Mouse (Mus musculus) neural tube, embryonic 11.5 days (tissue): Measurements from ENCODE around the gene Ccdc6. TPM values are rescaled to one million over a fixed set of nuclear protein-coding genes. Genes with fewer than 3 reads are reported as not detected.

ENCODE experiments used
- ATAC-seq: fragments of 200-750 bp; cut with Nextera tagmentation; 2 replicates; pipeline ENCODE4 v1.8.0; 2017; ENCODE audit warnings: moderate number of reproducible peaks, mild to moderate bottlenecking, moderate TSS enrichment, moderate library complexity; ENCODE audit not compliant: insufficient read depth, low FRiP score, low TSS enrichment
- DNase-seq: peaks from one replicate; pipeline ENCODE4 v3.0.0-alpha.2; 2015; ENCODE audit warnings: low spot score
- H3K27ac ChIP-seq: fragments of 300-500 bp; sonication (generic); 2 replicates; pipeline ENCODE4 v1.5.1; 2014; ENCODE audit warnings: low read depth, mild to moderate bottlenecking, low read length
- H3K27me3 ChIP-seq: fragments of 300-500 bp; sonication (generic); 2 replicates; pipeline ENCODE4 v1.6.1; 2014; ENCODE audit warnings: mild to moderate bottlenecking, low read length, mixed read lengths; ENCODE audit not compliant: control insufficient read depth, insufficient read depth
- H3K36me3 ChIP-seq: fragments of 300-500 bp; sonication (generic); 2 replicates; pipeline ENCODE4 v1.6.1; 2014; ENCODE audit warnings: mild to moderate bottlenecking, low read length, moderate library complexity, mixed read lengths; ENCODE audit not compliant: control insufficient read depth, insufficient read depth
- H3K4me1 ChIP-seq: fragments of 300-500 bp; sonication (generic); 2 replicates; pipeline ENCODE4 v1.6.1; 2014; ENCODE audit warnings: low read length, mixed read lengths; ENCODE audit not compliant: control insufficient read depth, insufficient read depth
- H3K4me2 ChIP-seq: fragments of 300-500 bp; sonication (generic); 2 replicates; pipeline ENCODE4 v1.6.1; 2014; ENCODE audit warnings: low read depth, mild to moderate bottlenecking, moderate library complexity
- H3K4me3 ChIP-seq: fragments of 300-500 bp; sonication (generic); 2 replicates; pipeline ENCODE4 v1.5.1; 2014; ENCODE audit warnings: low read depth, low read length
- H3K9ac ChIP-seq: fragments of 300-500 bp; sonication (generic); 2 replicates; pipeline ENCODE4 v1.6.1; 2014; ENCODE audit warnings: mild to moderate bottlenecking, low read length
- H3K9me3 ChIP-seq: fragments of 300-500 bp; sonication (generic); 2 replicates; pipeline ENCODE4 v1.6.1; 2016; ENCODE audit warnings: low read length; ENCODE audit not compliant: control insufficient read depth
- WGBS: fragments of 180-500 bp; shearing (Covaris S2); extraction: QIAGEN DNeasy Blood & Tissue Kit; methylation state at CpG from one replicate; pipeline ENCODE4 v1.1.7; 2014; 5-methylcytosine and 5-hydroxymethylcytosine counted together
- polyA plus RNA-seq: library from polyadenylated mRNA; unstranded; fragments of >200 nt; fragmentation: Nextera tagmentation; extraction: Ambion mirVana; gene quantifications from 2 replicates; pipeline ENCODE4 v1.2.1, GENCODE M21; 2014

Ccdc6 gene
- polyA plus RNA-seq, 1 experiment from 2014 or later, result 21.6 TPM

- Histone ChIP-seq H3K4me2 (no peak overlapping the region), H3K4me1 (no peaks in the 10 kb centered on the region), H3K36me3 (no peaks in the 10 kb centered on the region; the same call in 1 of the 2 replicates), H3K9me3 (no peaks in the 10 kb centered on the region), H3K9ac (no peak overlapping the region), H3K27me3 (no peaks in the 10 kb centered on the region), H3K4me3 (no peak overlapping the region), H3K27ac (no peak overlapping the region)
- DNase-seq (no peak), ATAC-seq (no peak)
- 92% methylated on average over 12 of the region's 12 CpGs for WGBS
Measured at GRCm38 (mm10) chr10:70160811-70161210, 63.9 kb downstream of the Ccdc6 start.

- H3K9ac ChIP-seq, result no peak overlapping the region
- H3K4me3 ChIP-seq, result no peak overlapping the region
- DNase-seq (no peak), ATAC-seq (no peak)
- H3K4me1 ChIP-seq, result no peaks in the 10 kb centered on the region
- no peaks in the 10 kb centered on the region for H3K9me3 ChIP-seq
- no peak overlapping the region for H3K4me2 ChIP-seq
- no peaks in the 10 kb centered on the region for H3K27me3 ChIP-seq
- H3K27ac ChIP-seq, result no peak overlapping the region
- no peaks in the 10 kb centered on the region; the same call in 1 of the 2 replicates for H3K36me3 ChIP-seq
- 92% methylated on average over 14 of the region's 14 CpGs for WGBS
Measured at GRCm38 (mm10) chr10:70161504-70161903, 64.6 kb downstream of the Ccdc6 start.

- Histone ChIP-seq H3K36me3 (no peaks in the 10 kb centered on the region; the same call in 1 of the 2 replicates), H3K9ac (no peak overlapping the region), H3K4me2 (no peak overlapping the region), H3K9me3 (no peaks in the 10 kb centered on the region), H3K4me1 (no peaks in the 10 kb centered on the region), H3K27ac (no peak overlapping the region), H3K4me3 (no peak overlapping the region), H3K27me3 (no peaks in the 10 kb centered on the region)
- no peak for DNase-seq
- ATAC-seq, result no peak
- 80% methylated on average over 5 of the region's 5 CpGs for WGBS
Measured at GRCm38 (mm10) chr10:70163681-70164080, 66.8 kb downstream of the Ccdc6 start.

GRCm38 (mm10) chr10:70165877-70166276 is 69.0 kb downstream of the Ccdc6 start:
- Histone ChIP-seq H3K4me1 (no peaks in the 10 kb centered on the region), H3K9ac (no peak overlapping the region)
- 90% methylated on average over 6 of the region's 6 CpGs for WGBS

GRCm38 (mm10) chr10:70166427-70166826 is 69.5 kb downstream of the Ccdc6 start:
- 96% methylated on average over 5 of the region's 5 CpGs for WGBS
- no peak for ATAC-seq

More at GRCm38 (mm10) chr10:70165877-70166276, 69.0 kb downstream of the Ccdc6 start:
- Histone ChIP-seq H3K9me3 (no peaks in the 10 kb centered on the region), H3K27ac (no peak overlapping the region), H3K4me2 (no peak overlapping the region), H3K4me3 (no peak overlapping the region), H3K36me3 (no peaks in the 10 kb centered on the region; the same call in 1 of the 2 replicates), H3K27me3 (no peaks in the 10 kb centered on the region)
- ATAC-seq (no peak), DNase-seq (no peak)

GRCm38 (mm10) chr10:70167625-70168024 is 70.7 kb downstream of the Ccdc6 start:
- no peak for DNase-seq
- Histone ChIP-seq H3K4me3 (no peak overlapping the region), H3K9me3 (no peaks in the 10 kb centered on the region), H3K4me2 (no peak overlapping the region), H3K4me1 (no peaks in the 10 kb centered on the region), H3K9ac (no peak overlapping the region), H3K27me3 (no peaks in the 10 kb centered on the region), H3K27ac (no peak overlapping the region), H3K36me3 (no peaks in the 10 kb centered on the region; the same call in 1 of the 2 replicates)
- WGBS, result 78% methylated on average over 11 of the region's 11 CpGs
- no peak for ATAC-seq

More at GRCm38 (mm10) chr10:70166427-70166826, 69.5 kb downstream of the Ccdc6 start:
- Histone ChIP-seq H3K4me1 (no peaks in the 10 kb centered on the region), H3K36me3 (no peaks in the 10 kb centered on the region; the same call in 1 of the 2 replicates), H3K9me3 (no peaks in the 10 kb centered on the region), H3K4me2 (no peak overlapping the region), H3K4me3 (no peak overlapping the region), H3K27me3 (no peaks in the 10 kb centered on the region), H3K27ac (no peak overlapping the region), H3K9ac (no peak overlapping the region)
- no peak for DNase-seq

GRCm38 (mm10) chr10:70168396-70168795 is 71.5 kb downstream of the Ccdc6 start:
- no peaks in the 10 kb centered on the region for H3K9me3 ChIP-seq
- no peaks in the 10 kb centered on the region for H3K4me1 ChIP-seq
- H3K4me3 ChIP-seq, result no peak overlapping the region
- DNase-seq (no peak), ATAC-seq (no peak)
- H3K36me3 ChIP-seq, result no peaks in the 10 kb centered on the region; the same call in 1 of the 2 replicates
- no peak overlapping the region for H3K9ac ChIP-seq
- no peaks in the 10 kb centered on the region for H3K27me3 ChIP-seq
- 0 out of 2 replicates have a peak overlapping the region, but pooled peaks have one; percentile 20 for H3K27ac ChIP-seq
- no peak overlapping the region for H3K4me2 ChIP-seq
- WGBS, result 77% methylated on average over 13 of the region's 13 CpGs

GRCm38 (mm10) chr10:70169044-70169443 is 72.1 kb downstream of the Ccdc6 start:
- Histone ChIP-seq H3K36me3 (no peaks in the 10 kb centered on the region; the same call in 1 of the 2 replicates), H3K4me2 (no peak overlapping the region), H3K27ac (no peak overlapping the region), H3K27me3 (no peaks in the 10 kb centered on the region), H3K9me3 (no peaks in the 10 kb centered on the region), H3K4me3 (no peak overlapping the region), H3K9ac (no peak overlapping the region), H3K4me1 (no peaks in the 10 kb centered on the region)
- DNase-seq (no peak), ATAC-seq (no peak)
- 88% methylated on average over 18 of the region's 18 CpGs for WGBS

- Histone ChIP-seq H3K9ac (no peak overlapping the region), H3K27ac (no peak overlapping the region), H3K4me3 (no peak overlapping the region), H3K9me3 (no peaks in the 10 kb centered on the region), H3K4me2 (no peak overlapping the region), H3K4me1 (no peaks in the 10 kb centered on the region), H3K27me3 (no peaks in the 10 kb centered on the region), H3K36me3 (no peaks in the 10 kb centered on the region; the same call in 1 of the 2 replicates)
- DNase-seq (peak; percentile 68), ATAC-seq (no peak)
- WGBS, result 60% methylated on average over 3 of the region's 3 CpGs
Measured at GRCm38 (mm10) chr10:70173314-70173713, 76.4 kb downstream of the Ccdc6 start.
